Mouse (Mus musculus): ENCODE results near the gene Elmo1. TPM values are rescaled to one million over a fixed set of nuclear protein-coding genes. Genes with fewer than 3 reads are reported as not detected.

The Elmo1 gene
- polyA plus RNA-seq, 1 experiment from 2014 or later: 9.5 TPM

DNA sequence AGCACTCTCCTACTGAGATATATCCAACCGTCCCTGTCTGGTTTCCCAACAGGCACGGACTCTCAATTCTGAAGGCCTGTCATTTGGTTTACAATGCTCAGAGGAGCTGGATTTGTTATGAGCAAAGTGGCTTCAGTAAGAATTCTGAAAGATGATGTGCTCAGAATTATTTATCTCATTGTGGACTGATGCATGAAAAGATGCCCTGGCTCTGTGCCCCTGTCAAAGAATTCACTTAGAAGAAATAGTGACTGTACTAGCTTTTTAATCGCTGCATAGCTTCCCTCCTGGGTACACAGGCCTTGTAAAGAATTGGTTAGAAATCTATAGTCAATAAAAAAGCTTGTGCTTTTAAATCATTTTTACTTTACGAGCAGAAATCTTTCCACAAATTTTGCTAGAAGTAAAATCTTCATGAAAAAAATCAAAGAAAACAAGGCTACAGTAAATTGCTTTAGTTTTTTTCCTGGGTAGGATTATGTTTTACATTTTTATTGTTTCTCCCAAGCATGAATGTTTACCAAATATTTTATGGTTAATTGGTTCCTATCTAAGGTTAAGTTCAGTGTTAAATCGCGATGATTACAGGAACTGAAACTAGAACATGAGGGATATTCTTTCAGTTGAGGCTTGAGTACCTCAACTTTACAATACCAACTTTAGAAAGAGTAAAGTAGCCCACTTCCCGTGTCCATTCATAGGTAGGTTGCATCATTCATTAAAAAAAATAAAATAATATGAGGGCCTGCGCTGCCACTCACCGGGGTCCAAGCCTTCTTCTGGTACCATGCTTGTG is 320.1 kb downstream of the Elmo1 start:
- ATAC-seq (ENCODE audit: extremely low read depth, insufficient number of reproducible peaks, low FRiP score, low TSS enrichment): no peak
- Histone ChIP-seq H3K9me3 (no peaks in the 10 kb centered on the region), H3K9ac (no peak overlapping the region), H3K27ac (replicated peaks) (no peak overlapping the region), H3K36me3 (no peaks in the 10 kb centered on the region), H3K27me3 (replicated peaks) (no peaks in the 10 kb centered on the region), H3K4me1 (no peaks in the 10 kb centered on the region), H3K4me3 (no peak overlapping the region), H3K4me2 (no peak overlapping the region)
- 85% methylated on average over 9 of the region's 9 CpGs for WGBS

DNA sequence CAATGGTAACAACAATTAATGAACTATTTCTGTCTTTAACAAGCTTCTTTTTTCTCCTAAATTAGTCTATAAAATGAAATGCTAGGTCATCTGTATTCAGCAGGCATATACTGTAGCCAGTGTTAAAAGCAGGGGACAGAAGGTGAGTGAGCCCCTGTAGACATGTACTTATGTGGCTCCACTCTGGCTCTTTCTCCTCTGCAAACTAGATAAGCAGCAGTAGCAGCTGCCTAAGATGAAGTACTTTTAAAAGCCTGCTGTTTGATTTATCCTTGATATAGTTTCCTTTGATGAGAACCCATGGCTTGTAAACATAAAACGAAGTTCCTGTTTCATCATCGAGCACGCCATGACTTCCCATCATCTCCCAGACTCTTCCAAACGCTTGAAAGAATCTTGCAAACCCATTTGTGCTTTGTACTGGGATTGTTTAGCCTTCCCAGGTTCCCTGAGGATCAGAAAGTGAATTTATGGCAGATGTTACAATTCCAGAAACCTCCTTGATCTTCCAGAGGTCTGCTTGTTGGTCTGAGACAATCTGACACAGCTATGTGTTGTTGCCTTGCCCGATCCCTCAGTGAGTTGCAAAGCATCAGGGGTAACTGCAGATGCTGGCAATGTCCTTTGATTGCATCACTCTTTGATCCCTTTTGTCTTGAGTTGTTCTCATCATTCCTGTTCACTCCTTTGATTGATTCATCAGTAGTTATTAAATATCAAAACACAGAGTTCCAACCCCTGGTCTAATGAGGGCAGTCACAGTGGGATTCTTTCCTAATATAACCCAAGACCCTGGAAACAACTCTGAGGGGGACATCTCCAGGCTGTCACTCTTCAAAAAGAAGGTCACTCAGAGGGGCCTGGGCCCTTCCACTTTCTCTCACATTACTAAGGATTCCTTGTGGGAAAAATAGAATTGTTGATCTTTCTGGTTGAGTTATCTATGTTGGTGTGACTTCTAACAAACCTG is 326.6 kb downstream of the Elmo1 start:
- no peaks in the 10 kb centered on the region for H3K27me3 ChIP-seq (replicated peaks)
- H3K9ac ChIP-seq: no peak overlapping the region
- no peak overlapping the region for H3K4me2 ChIP-seq
- H3K27ac ChIP-seq (replicated peaks): no peak overlapping the region
- H3K4me1 ChIP-seq: no peaks in the 10 kb centered on the region
- H3K9me3 ChIP-seq: no peaks in the 10 kb centered on the region
- ATAC-seq (ENCODE audit: extremely low read depth, insufficient number of reproducible peaks, low FRiP score, low TSS enrichment): no peak
- no peaks in the 10 kb centered on the region for H3K36me3 ChIP-seq
- WGBS: 66% methylated on average over 5 of the region's 5 CpGs
- H3K4me3 ChIP-seq: no peak overlapping the region

DNA sequence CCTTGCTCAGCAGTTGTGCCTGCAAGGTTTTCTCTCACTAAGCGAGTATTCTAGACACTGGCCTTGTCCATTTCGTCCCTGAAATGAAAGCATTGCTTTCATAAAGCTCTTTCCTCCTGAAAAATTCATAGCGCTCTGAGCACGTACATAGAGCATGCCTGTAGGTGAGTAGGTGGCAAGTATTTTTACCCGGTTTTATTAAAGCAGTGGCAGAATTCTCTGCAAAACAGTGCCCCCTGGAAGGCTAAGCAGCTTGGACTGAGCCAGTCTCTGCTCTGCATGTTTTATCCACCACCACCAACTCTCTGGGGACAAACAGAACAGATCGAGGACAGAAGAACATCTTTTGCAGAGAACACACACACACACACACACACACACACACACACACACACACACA is 340.6 kb downstream of the Elmo1 start:
- H3K27ac ChIP-seq (replicated peaks): no peak overlapping the region
- no peaks in the 10 kb centered on the region for H3K27me3 ChIP-seq (replicated peaks)
- no peak overlapping the region for H3K4me3 ChIP-seq
- no peak overlapping the region for H3K9ac ChIP-seq
- H3K9me3 ChIP-seq: no peaks in the 10 kb centered on the region
- peaks cover 16% of the 10 kb centered on the region for H3K4me1 ChIP-seq
- no peaks in the 10 kb centered on the region for H3K36me3 ChIP-seq
- H3K4me2 ChIP-seq: no peak overlapping the region
- WGBS: 78% methylated on average over 6 of the region's 6 CpGs
- ATAC-seq (ENCODE audit: extremely low read depth, insufficient number of reproducible peaks, low FRiP score, low TSS enrichment): no peak

DNA sequence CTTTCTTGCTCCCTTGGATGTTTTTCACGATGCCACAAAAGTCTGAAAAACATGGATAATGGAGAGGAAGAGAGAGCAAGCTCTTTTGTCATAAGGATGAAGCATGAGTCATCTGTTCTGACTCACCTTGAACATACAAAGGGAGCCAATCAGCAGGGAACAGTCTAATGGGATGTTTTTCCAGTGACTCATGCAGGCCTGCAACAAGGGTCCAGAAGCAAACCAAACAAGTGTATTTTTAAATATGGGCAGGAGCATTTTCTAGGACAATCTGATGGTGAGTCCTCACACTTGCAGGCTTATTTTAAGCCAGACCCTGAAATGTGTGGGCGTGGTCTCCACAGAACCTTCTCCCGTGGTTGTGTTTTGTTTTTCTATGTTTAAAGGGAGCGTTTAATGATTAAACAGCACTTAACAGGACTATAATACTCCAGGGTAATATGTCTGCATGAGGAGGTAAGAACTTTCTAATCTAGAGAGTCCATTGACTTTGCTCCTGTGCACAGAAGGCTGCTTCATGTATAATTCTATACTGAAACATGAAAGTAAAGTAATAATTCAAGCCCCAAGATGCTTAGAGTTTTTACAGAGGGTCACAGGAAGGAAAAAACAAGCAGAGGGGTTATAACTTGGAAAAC is 342.9 kb downstream of the Elmo1 start:
- 39% methylated on average over 4 of the region's 4 CpGs for WGBS
- Histone ChIP-seq H3K4me3 (no peak overlapping the region), H3K27me3 (replicated peaks) (no peaks in the 10 kb centered on the region), H3K9ac (no peak overlapping the region), H3K36me3 (no peaks in the 10 kb centered on the region), H3K4me2 (peak overlapping the region; percentile 7; the same call in 1 of the 2 replicates), H3K4me1 (peaks cover 16% of the 10 kb centered on the region), H3K9me3 (no peaks in the 10 kb centered on the region), H3K27ac (replicated peaks) (peak overlapping the region; percentile 85)
- ATAC-seq (ENCODE audit: extremely low read depth, insufficient number of reproducible peaks, low FRiP score, low TSS enrichment): 0 out of 2 replicates have a peak, but pooled peaks have one; percentile 37

DNA sequence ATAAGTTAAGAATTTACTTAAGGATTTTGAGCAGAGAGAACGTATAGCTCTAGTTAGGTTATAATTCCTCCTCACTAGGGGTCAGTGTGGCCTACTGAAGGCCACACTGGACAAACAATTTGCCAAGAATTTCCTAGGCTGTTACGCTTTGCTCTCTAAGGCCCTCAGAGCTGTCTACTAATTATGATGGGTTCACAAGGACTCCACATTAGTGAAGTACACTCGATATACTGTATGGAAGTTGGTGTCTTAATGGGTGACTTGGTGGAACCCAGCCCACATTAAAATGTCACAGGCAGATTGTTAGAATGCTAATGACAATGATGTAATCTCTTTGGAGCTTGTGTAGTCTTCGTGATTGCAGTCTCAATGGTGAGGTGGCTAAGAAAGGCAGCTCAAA is 343.7 kb downstream of the Elmo1 start:
- Histone ChIP-seq H3K4me1 (peaks cover 16% of the 10 kb centered on the region), H3K4me3 (no peak overlapping the region), H3K4me2 (no peak overlapping the region), H3K27ac (replicated peaks) (peak overlapping the region; percentile 85), H3K27me3 (replicated peaks) (no peaks in the 10 kb centered on the region), H3K9ac (no peak overlapping the region), H3K36me3 (no peaks in the 10 kb centered on the region), H3K9me3 (no peaks in the 10 kb centered on the region)
- WGBS: 47% methylated on average over 4 of the region's 4 CpGs
- ATAC-seq (ENCODE audit: extremely low read depth, insufficient number of reproducible peaks, low FRiP score, low TSS enrichment): no peak

DNA sequence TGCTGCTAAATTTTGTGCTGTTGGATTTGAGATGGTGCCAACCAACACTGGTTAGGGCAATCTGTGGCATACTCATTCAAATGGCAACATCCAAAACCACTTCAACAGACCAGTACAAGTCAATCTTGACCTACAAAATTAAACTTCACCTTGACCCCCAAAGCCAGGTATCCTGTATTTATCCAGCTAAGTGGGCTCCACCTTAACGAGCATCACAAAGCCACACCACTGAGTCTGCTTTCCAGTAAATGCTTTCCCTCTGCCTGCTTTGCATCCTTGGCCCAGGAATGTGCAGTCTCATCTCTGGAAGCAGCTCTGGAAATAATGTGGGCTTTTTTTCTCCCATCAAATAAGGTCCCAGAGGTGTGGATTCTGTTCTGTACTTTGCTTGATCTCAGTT is 349.1 kb downstream of the Elmo1 start:
- no peaks in the 10 kb centered on the region for H3K27me3 ChIP-seq (replicated peaks)
- WGBS: 80% methylated on average over 1 of the region's 1 CpGs

DNA sequence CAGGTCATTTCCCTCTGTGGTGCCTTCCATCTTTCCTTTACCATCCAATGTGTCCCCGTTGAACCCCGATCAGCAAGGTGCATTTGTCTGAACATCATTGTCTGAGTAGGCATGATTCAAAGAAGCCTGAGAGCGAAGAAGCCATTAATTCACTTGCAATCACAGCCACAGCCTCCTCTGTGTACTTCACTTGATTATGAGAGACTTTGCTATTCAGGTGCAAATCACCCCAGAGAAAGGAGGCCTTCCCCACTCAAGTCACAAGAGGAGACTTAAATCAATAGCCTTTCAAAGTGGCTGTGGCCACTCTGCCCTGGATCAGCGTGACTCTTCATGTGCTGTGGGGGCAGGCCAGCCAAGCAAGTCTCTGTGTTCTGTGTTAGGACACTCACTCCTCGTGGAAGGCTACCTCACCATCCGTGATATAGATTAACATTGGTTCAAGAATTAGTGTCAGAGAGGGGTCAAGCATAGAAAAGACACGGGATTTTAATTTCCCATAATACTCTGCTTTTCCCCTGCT is 360.5 kb downstream of the Elmo1 start:
- WGBS: 77% methylated on average over 7 of the region's 7 CpGs
- Histone ChIP-seq H3K9ac (no peak overlapping the region), H3K4me1 (no peaks in the 10 kb centered on the region), H3K27ac (replicated peaks) (no peak overlapping the region), H3K9me3 (no peaks in the 10 kb centered on the region), H3K4me3 (no peak overlapping the region), H3K36me3 (no peaks in the 10 kb centered on the region), H3K27me3 (replicated peaks) (no peaks in the 10 kb centered on the region), H3K4me2 (no peak overlapping the region)
- ATAC-seq (ENCODE audit: extremely low read depth, insufficient number of reproducible peaks, low FRiP score, low TSS enrichment): no peak

More for the DNA sequence above, 349.1 kb downstream of the Elmo1 start:
- Histone ChIP-seq H3K4me2 (no peak overlapping the region), H3K27ac (replicated peaks) (no peak overlapping the region), H3K9me3 (no peaks in the 10 kb centered on the region), H3K9ac (no peak overlapping the region), H3K36me3 (no peaks in the 10 kb centered on the region), H3K4me3 (no peak overlapping the region), H3K4me1 (peaks cover 6% of the 10 kb centered on the region; the same call in 1 of the 2 replicates)
- ATAC-seq (ENCODE audit: extremely low read depth, insufficient number of reproducible peaks, low FRiP score, low TSS enrichment): no peak

DNA sequence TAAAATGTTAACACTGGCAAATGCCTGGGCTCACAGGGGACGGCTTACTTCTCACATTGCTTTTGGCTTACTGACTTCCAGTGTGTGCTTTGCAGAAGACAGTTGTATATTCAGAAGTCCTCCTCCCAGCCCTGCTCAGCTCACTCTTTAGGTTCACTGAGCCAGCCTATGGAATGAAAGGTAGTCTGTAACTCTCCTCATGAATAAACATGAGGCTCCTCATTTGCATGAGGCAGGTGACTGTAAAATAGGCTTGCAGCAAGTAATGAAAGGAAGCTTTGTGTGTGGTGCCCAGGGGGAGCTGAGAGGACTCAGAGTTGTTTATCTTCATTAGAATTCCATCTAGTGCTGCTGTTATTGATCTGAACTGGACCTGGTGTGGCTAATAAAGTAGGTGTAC is 364.0 kb downstream of the Elmo1 start:
- WGBS: 74% methylated on average over 1 of the region's 1 CpGs
- H3K4me3 ChIP-seq: no peak overlapping the region
- H3K9ac ChIP-seq: no peak overlapping the region
- H3K27me3 ChIP-seq (replicated peaks): no peaks in the 10 kb centered on the region
- no peak for ATAC-seq (ENCODE audit: extremely low read depth, insufficient number of reproducible peaks, low FRiP score, low TSS enrichment)
- no peak overlapping the region for H3K27ac ChIP-seq (replicated peaks)
- peaks cover 5% of the 10 kb centered on the region; the same call in 1 of the 2 replicates for H3K4me1 ChIP-seq
- H3K36me3 ChIP-seq: no peaks in the 10 kb centered on the region
- H3K4me2 ChIP-seq: no peak overlapping the region
- no peaks in the 10 kb centered on the region for H3K9me3 ChIP-seq

DNA sequence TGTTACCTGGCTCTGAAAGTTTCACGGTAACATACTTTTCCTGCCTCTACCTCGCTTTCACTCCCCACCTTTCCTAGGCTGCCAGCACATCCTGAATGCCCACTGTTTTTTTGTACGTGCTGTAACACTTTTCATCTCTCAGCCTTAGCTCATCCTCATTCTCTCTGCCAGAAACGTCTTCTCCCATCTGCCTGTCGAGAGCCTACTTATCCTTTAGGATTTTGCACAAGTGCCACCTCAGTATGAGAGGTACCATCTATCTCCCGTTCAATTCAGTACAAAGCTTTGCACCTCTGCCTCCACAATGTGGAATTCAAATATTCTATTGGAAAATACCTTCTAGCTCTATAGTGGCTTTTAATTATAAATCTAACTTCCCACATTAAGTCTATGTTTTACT is 369.7 kb downstream of the Elmo1 start:
- Histone ChIP-seq H3K27ac (replicated peaks) (no peak overlapping the region), H3K9ac (no peak overlapping the region), H3K4me2 (no peak overlapping the region), H3K4me1 (peaks cover 5% of the 10 kb centered on the region; the same call in 1 of the 2 replicates), H3K27me3 (replicated peaks) (no peaks in the 10 kb centered on the region), H3K36me3 (no peaks in the 10 kb centered on the region), H3K9me3 (no peaks in the 10 kb centered on the region), H3K4me3 (no peak overlapping the region)
- 77% methylated on average over 6 of the region's 6 CpGs for WGBS
- no peak for ATAC-seq (ENCODE audit: extremely low read depth, insufficient number of reproducible peaks, low FRiP score, low TSS enrichment)

DNA sequence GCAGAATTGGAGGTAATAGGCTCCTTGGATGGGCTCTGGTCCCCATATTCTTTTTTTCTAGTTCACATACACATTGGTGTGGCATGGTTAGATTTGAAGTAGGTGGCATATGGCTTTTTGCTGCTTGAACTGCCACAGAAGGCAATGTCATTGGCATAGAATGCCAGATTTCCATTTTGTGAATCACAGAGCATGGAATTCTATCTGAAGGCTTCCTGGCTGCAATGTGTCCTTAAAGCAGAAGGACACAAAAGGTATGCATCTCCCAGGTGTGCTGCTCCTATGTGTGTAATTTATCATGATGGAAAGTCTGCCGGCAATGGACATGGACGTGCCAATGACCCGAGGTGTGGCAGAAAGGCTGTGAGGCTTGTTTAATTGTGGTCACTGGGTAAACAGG is 371.2 kb downstream of the Elmo1 start:
- no peak overlapping the region for H3K9ac ChIP-seq
- H3K9me3 ChIP-seq: no peaks in the 10 kb centered on the region
- H3K36me3 ChIP-seq: no peaks in the 10 kb centered on the region
- H3K4me1 ChIP-seq: peaks cover 8% of the 10 kb centered on the region; the same call in 1 of the 2 replicates
- no peak overlapping the region for H3K4me2 ChIP-seq
- 80% methylated on average over 3 of the region's 3 CpGs for WGBS
- ATAC-seq (ENCODE audit: extremely low read depth, insufficient number of reproducible peaks, low FRiP score, low TSS enrichment): no peak
- H3K27me3 ChIP-seq (replicated peaks): no peaks in the 10 kb centered on the region
- no peak overlapping the region for H3K27ac ChIP-seq (replicated peaks)
- no peak overlapping the region for H3K4me3 ChIP-seq

DNA sequence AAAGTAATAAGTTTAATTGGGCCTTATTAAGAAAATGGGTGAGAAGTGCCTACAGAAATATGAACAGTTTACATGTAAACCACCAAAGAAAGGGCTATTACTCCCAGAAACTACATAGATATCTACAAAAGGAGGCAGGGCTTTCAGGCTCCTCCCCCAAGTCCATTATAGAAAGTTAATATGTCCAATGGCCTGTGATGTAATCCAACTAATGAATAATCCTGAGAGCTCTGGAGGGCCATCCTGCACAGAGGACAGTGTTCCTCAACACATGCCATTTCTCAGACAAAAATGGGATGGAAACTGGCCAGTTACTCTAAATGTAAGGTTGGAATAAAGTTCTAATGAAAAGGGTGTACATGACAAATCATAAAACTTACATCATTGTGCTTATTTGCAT is 373.8 kb downstream of the Elmo1 start:
- Histone ChIP-seq H3K4me1 (peaks cover 7% of the 10 kb centered on the region; the same call in 1 of the 2 replicates), H3K36me3 (no peaks in the 10 kb centered on the region), H3K27me3 (replicated peaks) (no peaks in the 10 kb centered on the region), H3K4me2 (no peak overlapping the region), H3K9ac (no peak overlapping the region), H3K4me3 (no peak overlapping the region), H3K27ac (replicated peaks) (no peak overlapping the region), H3K9me3 (no peaks in the 10 kb centered on the region)
- ATAC-seq (ENCODE audit: extremely low read depth, insufficient number of reproducible peaks, low FRiP score, low TSS enrichment): no peak
